Mouse (Mus musculus) stomach, postnatal 0 days (tissue): ENCODE results near the gene Stoml1. TPM values are rescaled to one million over a fixed set of nuclear protein-coding genes. Genes with fewer than 3 reads are reported as not detected.
"Not testable (repeated sequence)": the region's sequence is repeated elsewhere in the genome, so short reads cannot be mapped to it uniquely, and the experiment has no call there.

Experiments
- ATAC-seq: fragments of 200-750 bp; cut with Nextera tagmentation; 2 replicates; pipeline ENCODE4 v1.8.0; 2017; ENCODE audit not compliant: low FRiP score, low TSS enrichment
- DNase-seq: peaks from one replicate; pipeline ENCODE4 v3.0.0-alpha.2; 2016; ENCODE audit warnings: low spot score
- H3K27ac ChIP-seq: fragments of 300-500 bp; sonication (generic); replicated peaks from 2 replicates; pipeline ENCODE4 v1.5.1; 2014; ENCODE audit warnings: mild to moderate bottlenecking, control low read depth
- H3K27me3 ChIP-seq: fragments of 300-500 bp; sonication (generic); 2 replicates; pipeline ENCODE4 v1.6.1; 2014; ENCODE audit warnings: low read length; ENCODE audit not compliant: control insufficient read depth, insufficient read depth
- H3K36me3 ChIP-seq: fragments of 300-500 bp; sonication (generic); 2 replicates; pipeline ENCODE4 v1.6.1; 2014; ENCODE audit warnings: low read length, mixed read lengths; ENCODE audit not compliant: control insufficient read depth, insufficient read depth
- H3K4me1 ChIP-seq: fragments of 300-500 bp; sonication (generic); replicated peaks from 2 replicates; pipeline ENCODE4 v1.6.1; 2014; ENCODE audit warnings: antibody characterized with exemption; ENCODE audit not compliant: control insufficient read depth, insufficient read depth
- H3K4me2 ChIP-seq: fragments of 300-500 bp; sonication (generic); replicated peaks from 2 replicates; pipeline ENCODE4 v1.6.1; 2014; ENCODE audit warnings: low read depth, mild to moderate bottlenecking, control low read depth, moderate library complexity
- H3K4me3 ChIP-seq: fragments of 300-500 bp; sonication (generic); 2 replicates; pipeline ENCODE4 v1.5.1; 2014; ENCODE audit warnings: low read depth, low read length, control low read depth
- H3K9ac ChIP-seq: fragments of 300-500 bp; sonication (generic); 2 replicates; pipeline ENCODE4 v1.6.1; 2014; ENCODE audit warnings: mild to moderate bottlenecking, low read length, control low read depth, mixed read lengths
- H3K9me3 ChIP-seq: fragments of 300-500 bp; sonication (generic); 2 replicates; pipeline ENCODE4 v1.6.1; 2016; ENCODE audit warnings: low read length; ENCODE audit not compliant: control insufficient read depth
- CTCF ChIP-seq: IDR thresholded peaks from 2 replicates; pipeline ENCODE4 v1.5.1; 2016; ENCODE audit warnings: antibody characterized with exemption, low read depth, mild to moderate bottlenecking, moderate library complexity
- EP300 ChIP-seq: optimal IDR thresholded peaks from 2 replicates; pipeline ENCODE3; 2016; ENCODE audit warnings: antibody characterized with exemption
- WGBS: fragments of 180-500 bp; shearing (Covaris S2); extraction: QIAGEN DNeasy Blood & Tissue Kit; methylation state at CpG from one replicate; pipeline ENCODE4 v1.1.7; 2014; 5-methylcytosine and 5-hydroxymethylcytosine counted together
- polyA plus RNA-seq: library from polyadenylated mRNA; unstranded; fragments of >200 nt; fragmentation: Nextera tagmentation; extraction: Ambion mirVana; gene quantifications from 2 replicates; pipeline ENCODE4 v1.2.1, GENCODE M21; 2015

Stoml1 gene
- polyA plus RNA-seq, 1 experiment from 2014 or later = 20.4 TPM

- WGBS = 53% methylated on average over 12 of the region's 12 CpGs
- no peak overlapping the region for H3K9ac ChIP-seq
Observed at GRCm38 (mm10) chr9:58268384-58269313, 15.7 kb downstream of the Stoml1 start.

GRCm38 (mm10) chr9:58270081-58270480 lies 17.1 kb downstream of the Stoml1 start:
- Histone ChIP-seq H3K4me1 (no peaks in the 10 kb centered on the region), H3K4me3 (no peak overlapping the region), H3K9me3 (no peaks in the 10 kb centered on the region), H3K27ac (no peak overlapping the region), H3K36me3 (no peaks in the 10 kb centered on the region), H3K9ac (no peak overlapping the region), H3K4me2 (no peak overlapping the region), H3K27me3 (no peaks in the 10 kb centered on the region)
- 59% methylated on average over 3 of the region's 3 CpGs for WGBS
- TF ChIP-seq EP300 (no peak), CTCF (no peak)
- DNase-seq (no peak), ATAC-seq (no peak)

More at GRCm38 (mm10) chr9:58268384-58269313, 15.7 kb downstream of the Stoml1 start:
- Histone ChIP-seq H3K27me3 (no peaks in the 10 kb centered on the region), H3K4me2 (no peak overlapping the region), H3K27ac (no peak overlapping the region), H3K4me1 (no peaks in the 10 kb centered on the region), H3K9me3 (no peaks in the 10 kb centered on the region), H3K4me3 (no peak overlapping the region), H3K36me3 (no peaks in the 10 kb centered on the region)
- TF ChIP-seq CTCF = peak; percentile 84
- TF ChIP-seq EP300 = no peak
- peak; percentile 69 for DNase-seq
- ATAC-seq = peak; percentile 15; the same call in 1 of the 2 replicates

DNA sequence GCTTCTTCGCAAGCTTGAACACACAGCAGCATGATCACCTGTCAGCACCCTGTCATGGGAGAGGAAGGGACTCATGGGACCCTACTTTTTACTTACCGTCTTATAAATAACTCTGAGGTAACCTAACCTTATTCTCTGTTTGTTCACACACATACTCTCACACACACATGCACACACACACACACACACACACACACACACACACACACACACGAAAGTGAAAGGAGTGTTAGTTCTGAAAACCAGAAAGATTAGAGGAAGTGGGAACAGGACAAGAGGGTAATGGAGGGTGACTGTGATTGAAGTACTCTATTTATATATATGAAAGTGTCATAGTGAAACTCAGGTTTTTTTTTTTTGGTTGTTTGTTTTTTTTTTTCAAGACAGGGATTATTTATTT lies 18.1 kb downstream of the Stoml1 start:
- Histone ChIP-seq H3K4me3 (no peak overlapping the region), H3K9me3 (no peaks in the 10 kb centered on the region), H3K27me3 (no peaks in the 10 kb centered on the region), H3K36me3 (no peaks in the 10 kb centered on the region), H3K9ac (no peak overlapping the region), H3K4me1 (0 out of 2 replicates have a peak, but pooled peaks cover 4% of the 10 kb centered on the region), H3K4me2 (no peak overlapping the region), H3K27ac (no peak overlapping the region)
- no peak for TF ChIP-seq EP300
- no peak for ATAC-seq
- WGBS = 84% methylated on average over 3 of the region's 3 CpGs
- DNase-seq = no peak

DNA sequence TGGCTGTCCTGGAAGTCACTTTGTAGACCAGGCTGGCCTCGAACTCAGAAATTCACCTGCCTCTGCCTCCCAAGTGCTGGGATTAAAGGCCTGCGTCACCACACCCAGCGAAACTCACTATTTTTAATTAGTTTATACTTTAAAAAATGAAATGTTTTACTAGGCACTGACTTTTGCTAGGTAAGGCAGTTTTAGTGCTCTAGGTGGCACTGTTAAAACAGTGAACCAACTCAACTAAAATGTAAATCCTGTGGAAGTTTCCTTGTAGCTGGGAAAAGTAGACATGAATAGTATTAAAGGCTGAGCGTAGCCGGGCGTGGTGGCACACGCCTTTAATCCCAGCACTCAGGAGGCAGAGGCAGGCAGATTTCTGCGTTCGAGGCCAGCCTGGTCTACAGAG lies 18.6 kb downstream of the Stoml1 start:
- H3K27me3 ChIP-seq, DNase-seq, H3K4me3 ChIP-seq, H3K4me1 ChIP-seq, H3K27ac ChIP-seq, H3K9me3 ChIP-seq, H3K4me2 ChIP-seq, ATAC-seq, H3K36me3 ChIP-seq, H3K9ac ChIP-seq: not testable (repeated sequence)
- TF ChIP-seq CTCF = peak; percentile 26; the same call in 1 of the 2 replicates
- WGBS = 90% methylated on average over 9 of the region's 9 CpGs

- Histone ChIP-seq H3K4me3 (no peak overlapping the region), H3K9me3 (no peaks in the 10 kb centered on the region), H3K4me1 (0 out of 2 replicates have a peak, but pooled peaks cover 4% of the 10 kb centered on the region), H3K27ac (no peak overlapping the region), H3K9ac (no peak overlapping the region), H3K4me2 (no peak overlapping the region), H3K27me3 (no peaks in the 10 kb centered on the region), H3K36me3 (no peaks in the 10 kb centered on the region)
- ATAC-seq = no peak
- no peak for DNase-seq
- TF ChIP-seq EP300 = no peak
- no peak for TF ChIP-seq CTCF
- 85% methylated on average over 2 of the region's 2 CpGs for WGBS
Observed at GRCm38 (mm10) chr9:58272068-58272541, 19.1 kb downstream of the Stoml1 start.

DNA sequence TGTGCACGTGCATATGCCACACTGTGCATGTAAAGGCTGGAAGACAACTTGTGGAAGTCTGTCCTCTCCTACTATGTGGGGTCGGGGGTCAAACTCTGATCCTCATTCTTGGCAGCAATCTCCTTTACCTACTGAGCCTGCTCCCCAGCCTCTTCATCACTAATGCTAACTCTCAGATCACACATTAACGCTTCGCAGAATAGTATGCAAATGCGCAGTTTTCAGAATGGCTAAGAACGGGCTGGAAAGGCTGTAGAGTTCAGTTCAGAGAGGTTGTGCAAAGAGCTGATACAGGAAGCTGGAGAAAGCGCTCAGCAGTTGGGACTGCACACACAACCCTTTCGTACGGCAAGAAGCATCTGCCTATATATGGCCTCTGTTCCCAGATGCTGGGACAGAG lies 19.9 kb downstream of the Stoml1 start:
- 63% methylated on average over 9 of the region's 9 CpGs for WGBS
- H3K4me2 ChIP-seq = no peak overlapping the region
- ATAC-seq = no peak
- no peak for DNase-seq
- 0 out of 2 replicates have a peak, but pooled peaks cover 4% of the 10 kb centered on the region for H3K4me1 ChIP-seq
- no peak overlapping the region for H3K9ac ChIP-seq
- H3K9me3 ChIP-seq = no peaks in the 10 kb centered on the region
- TF ChIP-seq EP300 (no peak), CTCF (no peak)
- no peak overlapping the region for H3K4me3 ChIP-seq
- H3K27me3 ChIP-seq = no peaks in the 10 kb centered on the region
- H3K27ac ChIP-seq = no peak overlapping the region
- H3K36me3 ChIP-seq = no peaks in the 10 kb centered on the region
